Mouse (Mus musculus): ENCODE data around the gene Ostn.

DNA sequence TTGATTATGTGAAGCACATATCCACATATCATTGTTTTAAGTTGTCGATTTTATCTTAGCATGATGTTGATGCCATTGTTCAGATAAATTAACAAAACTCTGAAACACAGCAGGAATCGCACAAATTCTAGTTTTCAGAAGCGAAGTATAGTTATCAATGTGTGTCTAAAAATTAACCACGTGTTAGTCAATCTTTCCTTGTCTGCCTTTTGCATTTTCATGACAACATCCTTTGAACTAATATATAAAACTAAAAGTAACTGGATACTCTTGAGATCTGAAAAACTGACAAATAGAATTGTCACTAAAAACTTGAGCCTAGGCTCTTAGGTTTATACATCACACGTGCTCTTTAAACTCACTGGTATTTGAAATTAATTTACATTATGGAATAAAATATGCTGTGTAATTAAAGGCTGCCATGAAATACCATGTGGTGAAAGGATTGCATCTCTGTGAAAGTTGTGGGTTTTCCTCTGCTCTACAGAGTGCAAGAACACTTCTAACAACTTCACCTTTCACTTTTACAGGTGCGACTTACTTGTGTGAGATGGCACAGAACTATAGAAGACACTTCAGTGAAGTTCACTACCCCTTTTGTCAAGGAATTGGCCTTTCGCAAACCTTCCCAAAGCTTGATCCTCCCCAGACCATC, 42.7 kb downstream of the Ostn start:
- TF ChIP-seq CTCF (IDR thresholded peaks at IDR 0.05; ENCODE audit: extremely low read depth, insufficient read length, insufficient replicate concordance, low read depth, low read length) (no peak), POLR2A (IDR thresholded peaks at IDR 0.05; ENCODE audit: low read depth, low read length) (no peak)
